Mouse (Mus musculus) hindbrain, embryonic 15.5 days (tissue): ENCODE results near the gene Prkn. TPM values are rescaled to one million over a fixed set of nuclear protein-coding genes. Genes with fewer than 3 reads are reported as not detected.
"Not testable (repeated sequence)": the region's sequence is repeated elsewhere in the genome, so short reads cannot be mapped to it uniquely, and the experiment has no call there.

Experiments used
- ATAC-seq: fragments of 200-750 bp; cut with Nextera tagmentation; 2 replicates; pipeline ENCODE4 v1.8.0; 2017; ENCODE audit warnings: low read depth, moderate number of reproducible peaks, moderate TSS enrichment; ENCODE audit not compliant: low FRiP score
- H3K27ac ChIP-seq: fragments of 300-500 bp; sonication (generic); replicated peaks from 2 replicates; pipeline ENCODE4 v1.5.1; 2015; ENCODE audit warnings: mild to moderate bottlenecking, inconsistent platforms
- H3K27me3 ChIP-seq: fragments of 300-500 bp; sonication (generic); 2 replicates; pipeline ENCODE4 v1.6.1; 2015; ENCODE audit warnings: control low read depth, inconsistent platforms
- H3K36me3 ChIP-seq: fragments of 300-500 bp; sonication (generic); 2 replicates; pipeline ENCODE4 v1.6.1; 2015; ENCODE audit warnings: control low read depth, inconsistent platforms
- H3K4me1 ChIP-seq: fragments of 300-500 bp; sonication (generic); replicated peaks from 2 replicates; pipeline ENCODE4 v1.6.1; 2015; ENCODE audit warnings: control low read depth, inconsistent platforms
- H3K4me2 ChIP-seq: fragments of 300-500 bp; sonication (generic); 2 replicates; pipeline ENCODE4 v1.6.1; 2015; ENCODE audit warnings: moderate library complexity, mild to moderate bottlenecking, inconsistent platforms
- H3K4me3 ChIP-seq: fragments of 300-500 bp; sonication (generic); 2 replicates; pipeline ENCODE4 v1.5.1; 2015; ENCODE audit warnings: mild to moderate bottlenecking, inconsistent platforms
- H3K9ac ChIP-seq: fragments of 300-500 bp; sonication (generic); 2 replicates; pipeline ENCODE4 v1.6.1; 2015; ENCODE audit warnings: inconsistent platforms
- H3K9me3 ChIP-seq: fragments of 300-500 bp; sonication (generic); 2 replicates; pipeline ENCODE4 v1.6.1; 2016; ENCODE audit warnings: control low read depth, inconsistent platforms
- WGBS: fragments of 180-500 bp; shearing (Covaris S2); methylation state at CpG from one replicate; pipeline ENCODE4 v1.1.7; 2015; 5-methylcytosine and 5-hydroxymethylcytosine counted together
- polyA plus RNA-seq: library from polyadenylated mRNA; unstranded; fragments of >200 nt; fragmentation: Nextera tagmentation; extraction: Ambion mirVana; gene quantifications from 2 replicates; pipeline ENCODE4 v1.2.1, GENCODE M21; 2015

Gene Prkn
- polyA plus RNA-seq, 1 experiment from 2014 or later = 4.3 TPM

DNA sequence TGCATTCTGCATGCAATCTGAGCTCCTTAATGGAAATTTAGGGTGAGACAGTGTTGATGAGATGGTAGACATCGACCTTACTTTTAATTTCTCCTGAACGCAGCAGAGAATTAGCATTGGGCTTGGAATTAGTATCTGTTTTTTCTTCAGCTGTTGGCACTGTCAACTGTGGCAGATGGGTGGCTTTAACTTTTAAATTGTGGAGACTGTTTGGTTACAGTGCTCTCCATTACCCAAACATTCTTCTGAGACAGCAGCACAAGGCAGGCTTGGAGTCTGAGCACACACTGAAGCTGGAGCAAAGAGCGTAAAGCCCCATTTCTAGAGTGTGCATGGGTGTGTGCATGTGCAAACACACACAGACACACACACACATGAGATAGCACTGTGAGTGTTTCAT, 322.6 kb downstream of the Prkn start:
- no peak overlapping the region for H3K4me2 ChIP-seq
- no peak for ATAC-seq
- H3K9ac ChIP-seq = no peak overlapping the region
- H3K36me3 ChIP-seq = no peaks in the 10 kb centered on the region
- H3K4me3 ChIP-seq = no peak overlapping the region
- H3K27ac ChIP-seq = no peak overlapping the region
- 89% methylated on average over 3 of the region's 3 CpGs for WGBS
- no peaks in the 10 kb centered on the region for H3K27me3 ChIP-seq
- H3K4me1 ChIP-seq = peaks cover 4% of the 10 kb centered on the region; the same call in 1 of the 2 replicates
- H3K9me3 ChIP-seq = no peaks in the 10 kb centered on the region

DNA sequence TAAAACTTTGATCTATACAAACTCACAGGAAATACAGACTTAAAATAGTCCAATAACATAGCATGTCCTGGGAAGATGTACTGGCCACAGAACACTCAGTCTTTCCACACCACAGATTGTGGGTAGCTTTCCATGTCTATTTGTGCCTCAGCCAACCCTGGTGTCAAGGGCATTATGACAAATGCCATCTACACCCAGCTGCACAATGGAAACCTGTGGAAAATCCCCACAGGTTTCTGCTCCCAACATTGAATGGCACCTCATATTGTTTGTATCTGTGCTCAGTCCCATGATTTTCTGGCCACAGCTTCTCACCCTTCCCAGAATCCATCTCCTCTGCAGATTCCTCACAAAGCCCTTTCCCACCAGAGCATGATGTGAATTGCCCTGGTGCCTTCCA, 347.2 kb downstream of the Prkn start:
- H3K27me3 ChIP-seq = no peaks in the 10 kb centered on the region
- no peaks in the 10 kb centered on the region for H3K9me3 ChIP-seq
- no peak overlapping the region for H3K4me3 ChIP-seq
- no peak overlapping the region for H3K27ac ChIP-seq
- no peaks in the 10 kb centered on the region for H3K36me3 ChIP-seq
- no peak overlapping the region for H3K9ac ChIP-seq
- ATAC-seq = no peak
- H3K4me2 ChIP-seq = no peak overlapping the region
- no peaks in the 10 kb centered on the region for H3K4me1 ChIP-seq

DNA sequence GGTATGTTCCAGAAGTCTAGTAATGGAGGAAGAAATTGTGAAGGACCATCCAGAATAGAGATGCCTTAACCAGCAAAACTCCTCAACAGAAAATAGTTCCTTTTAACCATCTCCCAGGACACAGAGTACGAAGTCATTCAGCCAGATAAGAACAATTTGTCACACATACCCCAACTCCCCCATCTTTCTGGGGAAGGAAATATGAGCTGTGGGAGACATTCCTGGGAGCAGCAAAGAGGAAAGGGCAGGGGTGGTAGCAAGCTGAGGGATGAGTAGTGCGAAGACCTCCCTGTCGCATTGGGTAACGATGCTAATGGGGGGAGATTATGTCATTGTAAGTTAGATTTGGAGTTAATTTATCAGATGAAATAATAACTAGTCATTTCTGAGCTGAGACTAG, 348.3 kb downstream of the Prkn start:
- H3K27ac ChIP-seq = no peak overlapping the region
- no peaks in the 10 kb centered on the region for H3K9me3 ChIP-seq
- 78% methylated on average over 4 of the region's 4 CpGs for WGBS
- H3K27me3 ChIP-seq = no peaks in the 10 kb centered on the region
- ATAC-seq = no peak
- H3K9ac ChIP-seq = no peak overlapping the region
- H3K4me1 ChIP-seq = no peaks in the 10 kb centered on the region
- H3K4me2 ChIP-seq = no peak overlapping the region
- H3K4me3 ChIP-seq = no peak overlapping the region
- no peaks in the 10 kb centered on the region for H3K36me3 ChIP-seq

DNA sequence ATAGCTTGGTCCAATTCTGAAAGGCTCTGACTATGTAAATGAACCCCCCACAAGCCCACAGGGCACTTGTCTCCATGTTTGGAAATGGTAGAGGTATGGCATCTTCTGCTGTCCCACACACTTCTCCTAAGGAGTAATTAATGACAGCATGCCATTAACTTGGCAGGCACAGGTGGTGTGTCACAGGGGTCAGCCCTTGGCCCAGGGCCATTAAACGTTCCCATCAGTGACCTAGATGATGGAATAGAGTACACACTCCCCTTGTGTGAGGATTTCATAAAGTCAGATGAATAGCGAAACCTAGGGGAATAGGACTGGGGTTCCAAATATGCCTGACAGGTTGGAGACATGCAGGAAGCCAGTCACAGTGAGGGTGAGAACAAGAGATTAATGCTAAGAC, 350.1 kb downstream of the Prkn start:
- H3K4me1 ChIP-seq = no peaks in the 10 kb centered on the region
- WGBS = 60% methylated on average over 2 of the region's 2 CpGs
- no peak overlapping the region for H3K4me2 ChIP-seq
- H3K27ac ChIP-seq = no peak overlapping the region
- no peak for ATAC-seq
- H3K9ac ChIP-seq = no peak overlapping the region
- no peaks in the 10 kb centered on the region for H3K36me3 ChIP-seq
- H3K9me3 ChIP-seq = no peaks in the 10 kb centered on the region
- no peak overlapping the region for H3K4me3 ChIP-seq
- H3K27me3 ChIP-seq = no peaks in the 10 kb centered on the region

DNA sequence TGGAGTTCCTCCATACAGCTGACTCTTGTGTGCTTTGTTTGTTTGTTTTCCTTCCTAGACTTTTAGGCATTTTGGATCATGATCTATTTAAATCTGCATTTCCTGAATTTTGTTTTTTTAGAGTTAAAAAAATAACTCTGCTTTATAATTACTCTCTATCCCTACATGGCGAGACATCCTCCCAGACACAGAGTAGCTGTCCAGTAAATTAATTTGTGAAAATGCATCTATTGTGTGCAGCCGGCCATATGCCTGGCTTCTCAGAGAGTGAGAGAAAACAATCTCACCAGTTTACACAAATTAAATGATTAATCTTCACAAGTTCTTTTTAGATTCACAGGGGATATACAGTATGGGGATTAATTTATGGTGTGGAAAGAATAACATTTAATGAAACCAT, 357.9 kb downstream of the Prkn start:
- Histone ChIP-seq H3K4me1 (0 out of 2 replicates have a peak, but pooled peaks cover 2% of the 10 kb centered on the region), H3K9ac (no peak overlapping the region), H3K27ac (no peak overlapping the region), H3K27me3 (no peaks in the 10 kb centered on the region), H3K9me3 (no peaks in the 10 kb centered on the region), H3K4me2 (no peak overlapping the region), H3K4me3 (no peak overlapping the region), H3K36me3 (no peaks in the 10 kb centered on the region)
- 25% methylated on average over 2 of the region's 2 CpGs for WGBS
- ATAC-seq = no peak

DNA sequence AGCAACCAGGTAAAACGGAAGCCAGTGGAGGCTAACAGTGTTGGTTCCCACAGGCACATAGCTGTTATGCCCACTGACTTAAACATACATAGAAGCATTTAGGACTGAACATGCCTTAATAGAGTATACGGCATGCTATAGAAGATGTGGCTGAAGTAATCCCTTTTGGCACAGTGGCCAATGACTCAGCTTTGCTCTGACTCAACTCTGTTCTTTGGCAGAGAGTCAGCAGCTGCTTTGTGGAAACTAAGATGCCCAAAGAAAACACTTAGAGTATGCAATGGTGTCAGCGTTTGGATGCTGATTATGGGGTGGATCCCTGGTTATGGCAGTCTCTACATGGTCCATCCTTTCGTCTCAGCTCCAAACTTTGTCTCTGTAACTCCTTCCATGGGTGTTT, 368.9 kb downstream of the Prkn start:
- WGBS = 87% methylated on average over 4 of the region's 4 CpGs
- H3K9me3 ChIP-seq, H3K27ac ChIP-seq, H3K4me2 ChIP-seq, H3K9ac ChIP-seq, H3K36me3 ChIP-seq, H3K4me1 ChIP-seq, H3K27me3 ChIP-seq, ATAC-seq, H3K4me3 ChIP-seq: not testable (repeated sequence)

DNA sequence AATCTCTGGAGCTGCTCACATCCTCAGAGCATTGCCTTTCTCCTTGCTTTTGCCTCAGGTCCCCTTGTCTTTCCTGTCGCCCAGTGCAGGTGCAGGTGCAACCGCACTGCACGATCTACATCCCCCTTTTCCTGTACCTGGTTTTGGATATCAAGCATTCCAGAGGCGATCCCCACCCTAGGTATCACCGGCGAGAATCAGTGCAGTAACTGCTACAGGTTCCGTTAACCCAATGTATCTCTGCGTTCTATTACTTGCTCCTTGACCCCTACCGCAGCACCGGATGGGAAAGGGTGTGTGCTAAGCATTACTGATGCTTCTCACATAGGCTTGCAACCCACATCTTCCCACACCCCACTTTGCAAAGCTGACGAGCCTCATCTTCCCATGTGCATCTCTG, 370.8 kb downstream of the Prkn start:
- no peak overlapping the region for H3K4me3 ChIP-seq
- no peak for ATAC-seq
- H3K27ac ChIP-seq = no peak overlapping the region
- H3K9me3 ChIP-seq = no peaks in the 10 kb centered on the region
- no peaks in the 10 kb centered on the region for H3K27me3 ChIP-seq
- H3K36me3 ChIP-seq = no peaks in the 10 kb centered on the region
- 0 out of 2 replicates have a peak, but pooled peaks cover 2% of the 10 kb centered on the region for H3K4me1 ChIP-seq
- H3K4me2 ChIP-seq = no peak overlapping the region
- WGBS = 86% methylated on average over 11 of the region's 11 CpGs
- no peak overlapping the region for H3K9ac ChIP-seq

DNA sequence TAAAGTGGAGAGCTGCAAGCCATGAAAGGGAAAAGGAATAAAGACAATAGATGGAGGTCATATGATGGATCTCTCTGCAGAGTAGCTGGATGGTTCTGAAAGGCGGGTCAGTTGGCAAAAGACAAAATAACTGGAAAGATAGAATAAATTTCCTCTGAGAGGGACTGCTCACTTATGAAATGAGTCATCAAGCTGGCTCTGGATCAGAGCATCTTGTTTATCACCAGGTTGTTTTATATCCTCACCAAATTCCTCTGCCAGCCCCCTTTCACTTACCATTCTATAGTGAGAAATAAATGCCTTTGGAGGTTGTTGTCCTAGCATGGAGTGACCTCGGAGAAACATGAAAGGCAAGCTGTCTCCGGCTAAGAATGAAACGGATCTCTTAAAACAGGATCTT, 371.4 kb downstream of the Prkn start:
- H3K9ac ChIP-seq = no peak overlapping the region

DNA sequence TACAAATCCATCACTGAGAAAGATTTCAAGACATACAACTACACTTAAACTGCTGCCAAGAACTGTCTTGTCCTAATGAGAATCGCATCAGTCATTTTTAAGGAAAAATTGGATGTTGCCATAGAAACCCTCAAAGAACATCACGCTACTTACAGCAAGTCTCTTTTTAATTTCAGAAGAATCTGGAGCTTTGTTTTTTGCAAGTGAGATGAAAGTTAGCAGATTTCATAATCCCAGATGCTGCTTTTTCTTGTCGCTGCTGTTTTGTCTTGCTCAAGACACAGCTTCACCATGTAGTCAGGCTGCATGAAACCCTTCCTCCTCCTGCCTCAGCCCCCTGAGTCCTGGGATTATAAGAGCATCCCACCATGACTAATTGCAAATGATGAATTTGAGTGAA, 373.5 kb downstream of the Prkn start:
- 88% methylated on average over 3 of the region's 3 CpGs for WGBS
- Histone ChIP-seq H3K9me3 (no peaks in the 10 kb centered on the region), H3K27me3 (no peaks in the 10 kb centered on the region), H3K4me1 (0 out of 2 replicates have a peak, but pooled peaks cover 2% of the 10 kb centered on the region), H3K9ac (no peak overlapping the region), H3K4me2 (no peak overlapping the region), H3K4me3 (no peak overlapping the region), H3K27ac (no peak overlapping the region), H3K36me3 (no peaks in the 10 kb centered on the region)
- ATAC-seq = no peak

More for the DNA sequence above, 371.4 kb downstream of the Prkn start:
- no peak overlapping the region for H3K27ac ChIP-seq
- ATAC-seq = no peak
- H3K27me3 ChIP-seq = no peaks in the 10 kb centered on the region
- H3K4me3 ChIP-seq = no peak overlapping the region
- H3K9me3 ChIP-seq = no peaks in the 10 kb centered on the region
- H3K4me1 ChIP-seq = 0 out of 2 replicates have a peak, but pooled peaks cover 2% of the 10 kb centered on the region
- H3K4me2 ChIP-seq = no peak overlapping the region
- 58% methylated on average over 4 of the region's 4 CpGs for WGBS
- H3K36me3 ChIP-seq = no peaks in the 10 kb centered on the region

DNA sequence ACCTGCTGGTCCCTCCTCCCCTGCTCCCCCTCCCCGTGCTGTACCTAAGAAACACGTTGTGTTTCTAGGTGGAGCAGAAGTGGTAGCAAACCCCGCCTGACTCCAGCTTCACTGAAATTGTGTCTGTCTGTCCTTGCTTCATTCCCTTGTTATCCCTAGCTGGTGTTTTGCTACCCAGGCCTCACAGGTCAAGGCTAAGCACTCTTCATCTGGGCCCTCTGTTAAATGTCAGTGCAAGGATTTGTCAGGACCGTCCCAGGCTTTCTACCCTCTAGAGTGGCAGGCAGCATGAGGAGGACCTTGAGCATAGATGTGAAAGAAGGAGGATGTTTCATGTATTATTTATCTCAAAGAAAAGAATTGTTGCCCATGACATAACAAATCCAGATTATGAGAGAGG, 388.8 kb downstream of the Prkn start:
- Histone ChIP-seq H3K27me3 (no peaks in the 10 kb centered on the region), H3K4me2 (no peak overlapping the region), H3K27ac (no peak overlapping the region), H3K4me3 (no peak overlapping the region), H3K4me1 (0 out of 2 replicates have a peak, but pooled peaks cover 3% of the 10 kb centered on the region), H3K9ac (no peak overlapping the region), H3K36me3 (no peaks in the 10 kb centered on the region), H3K9me3 (no peaks in the 10 kb centered on the region)
- WGBS = 78% methylated on average over 4 of the region's 4 CpGs
- ATAC-seq = no peak

DNA sequence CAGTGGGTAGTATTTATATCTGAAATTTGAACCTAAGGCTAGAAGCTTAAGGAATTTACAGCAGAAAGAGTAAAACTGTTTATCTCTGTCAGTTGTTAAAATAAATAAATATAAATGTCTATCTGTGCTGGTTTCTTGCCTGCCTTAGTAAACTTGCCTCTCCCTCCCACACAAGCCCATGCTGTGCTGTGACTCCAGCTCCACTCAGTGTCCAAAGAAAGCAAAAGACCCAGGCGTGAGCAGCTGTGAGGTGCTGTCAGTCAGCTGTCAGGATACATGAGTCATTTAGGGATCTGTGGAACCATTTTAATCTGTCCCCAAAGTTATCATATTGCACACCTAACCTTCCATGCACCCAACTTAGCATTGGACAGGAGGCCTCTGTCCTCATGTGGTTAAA, 389.2 kb downstream of the Prkn start:
- Histone ChIP-seq H3K4me3 (no peak overlapping the region), H3K27ac (no peak overlapping the region), H3K4me2 (no peak overlapping the region), H3K27me3 (no peaks in the 10 kb centered on the region), H3K4me1 (0 out of 2 replicates have a peak, but pooled peaks cover 3% of the 10 kb centered on the region), H3K9ac (no peak overlapping the region), H3K9me3 (no peaks in the 10 kb centered on the region), H3K36me3 (no peaks in the 10 kb centered on the region)
- WGBS = 31% methylated on average over 1 of the region's 1 CpGs
- ATAC-seq = no peak

DNA sequence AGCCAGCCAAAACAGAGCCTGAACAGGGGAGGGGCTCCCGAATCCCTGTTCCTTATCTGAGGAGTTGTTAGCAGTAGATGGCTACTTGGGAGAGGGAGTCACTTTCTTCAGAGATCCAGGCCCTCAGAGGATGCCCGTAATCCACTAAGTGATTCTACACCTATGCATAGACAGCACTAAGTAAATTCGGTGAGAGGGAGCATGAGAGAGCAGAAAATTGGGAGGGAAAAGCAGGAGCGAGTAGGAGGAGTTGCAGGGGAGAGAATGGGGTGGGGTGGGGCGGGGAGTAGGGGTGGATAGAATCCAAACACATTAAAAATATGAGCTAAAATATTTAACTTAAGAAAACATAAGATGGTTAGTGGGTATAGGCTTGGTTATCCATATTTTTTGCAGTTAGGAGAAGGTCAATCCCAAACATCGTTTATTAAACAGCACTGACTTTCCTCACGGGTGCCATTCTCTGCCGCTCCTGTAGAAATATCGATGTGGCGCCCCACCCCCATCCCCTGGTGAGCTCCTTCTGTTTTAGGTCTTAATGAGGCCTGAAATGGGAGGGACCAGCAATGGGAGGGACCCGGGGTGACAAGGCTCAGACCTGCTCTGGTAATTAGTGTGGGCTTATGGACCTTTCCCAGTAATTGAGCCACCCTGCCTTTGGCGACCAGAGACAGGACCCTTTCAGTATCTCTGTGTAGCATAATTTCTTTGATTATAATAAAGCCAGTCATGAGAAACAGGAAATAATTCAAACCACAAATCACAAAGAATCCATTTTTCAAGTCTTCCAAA, 390.6 kb downstream of the Prkn start:
- H3K9ac ChIP-seq = no peak overlapping the region
- no peak overlapping the region for H3K27ac ChIP-seq
- H3K4me2 ChIP-seq = 0 out of 2 replicates have a peak overlapping the region, but pooled peaks have one; percentile 11
- H3K9me3 ChIP-seq = no peaks in the 10 kb centered on the region
- H3K4me3 ChIP-seq = no peak overlapping the region
- no peak for ATAC-seq
- 41% methylated on average over 12 of the region's 12 CpGs for whole genome bisulfite sequencing
- H3K36me3 ChIP-seq = no peaks in the 10 kb centered on the region
- H3K4me1 ChIP-seq = 0 out of 2 replicates have a peak, but pooled peaks cover 3% of the 10 kb centered on the region
- no peaks in the 10 kb centered on the region for H3K27me3 ChIP-seq

DNA sequence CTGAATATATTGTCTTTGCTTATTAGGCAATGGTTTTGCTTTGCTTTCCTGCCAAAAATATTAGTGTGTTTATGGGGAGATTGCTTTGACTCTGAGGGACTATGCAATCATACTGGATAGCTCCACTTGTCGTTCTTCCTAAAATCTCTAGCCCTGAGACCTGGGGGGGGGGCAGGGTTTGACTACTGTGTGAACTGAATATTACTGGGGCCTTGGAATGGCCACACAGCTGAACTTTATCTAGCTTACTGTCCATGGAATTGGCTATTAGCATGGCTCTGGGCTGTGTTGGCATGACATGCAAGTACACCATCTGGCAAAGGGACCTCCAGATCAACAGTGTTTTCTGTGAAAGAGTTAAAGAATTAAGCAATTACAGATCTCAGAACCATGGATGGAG, 395.1 kb downstream of the Prkn start:
- Histone ChIP-seq H3K9me3 (no peaks in the 10 kb centered on the region), H3K4me2 (no peak overlapping the region), H3K36me3 (no peaks in the 10 kb centered on the region), H3K4me3 (no peak overlapping the region), H3K27me3 (no peaks in the 10 kb centered on the region), H3K27ac (no peak overlapping the region), H3K9ac (no peak overlapping the region), H3K4me1 (0 out of 2 replicates have a peak, but pooled peaks cover 3% of the 10 kb centered on the region)
- no peak for ATAC-seq
- 74% methylated on average over 1 of the region's 1 CpGs for WGBS
